Mouse (Mus musculus) thymus, adult 2 months (tissue): ENCODE measurements around the gene Cacna1d. TPM values are rescaled to one million over a fixed set of nuclear protein-coding genes. Genes with fewer than 3 reads are reported as not detected.
A peak's percentile ranks its signal among the peaks of the same experiment; 100 is the strongest.

Experiments
- DNase-seq: peaks from one replicate; pipeline ENCODE4 v3.0.0; 2021
- H3K27ac ChIP-seq: fragments of 200-500 bp; 2 replicates; pipeline ENCODE4 v1.5.1; 2012; ENCODE audit warnings: low read length, control low read depth; ENCODE audit not compliant: control insufficient read depth, insufficient read depth
- H3K27me3 ChIP-seq: fragments of 200-500 bp; 2 replicates; pipeline ENCODE4 v1.6.1; 2012; ENCODE audit warnings: mild to moderate bottlenecking, low read length, moderate library complexity, mixed read lengths; ENCODE audit not compliant: control insufficient read depth, insufficient read depth
- H3K36me3 ChIP-seq: fragments of 200-500 bp; 2 replicates; pipeline ENCODE4 v1.6.1; 2012; ENCODE audit warnings: mild to moderate bottlenecking, low read length, moderate library complexity; ENCODE audit not compliant: control insufficient read depth, insufficient read depth
- H3K4me1 ChIP-seq: fragments of 200-500 bp; replicated peaks from 2 replicates; pipeline ENCODE4 v1.6.1; 2012; ENCODE audit warnings: low read length; ENCODE audit not compliant: control insufficient read depth, insufficient read depth
- H3K4me3 ChIP-seq: fragments of 200-500 bp; 2 replicates; pipeline ENCODE4 v1.5.1; 2012; ENCODE audit warnings: mild to moderate bottlenecking, low read length, control low read depth, moderate library complexity; ENCODE audit not compliant: control insufficient read depth, insufficient read depth
- CTCF ChIP-seq: fragments of 200-500 bp; IDR thresholded peaks from 2 replicates; pipeline ENCODE4 v1.5.1; 2012; ENCODE audit warnings: mild to moderate bottlenecking, control low read depth, low read length, moderate library complexity, borderline replicate concordance; ENCODE audit not compliant: control insufficient read depth, poor library complexity, insufficient read depth; ENCODE audit errors: extremely low read depth
- POLR2A ChIP-seq: fragments of 200-500 bp; IDR thresholded peaks from 2 replicates; pipeline ENCODE4 v1.6.1; 2012; ENCODE audit warnings: mild to moderate bottlenecking, low read length, control low read depth, moderate library complexity; ENCODE audit not compliant: control insufficient read depth, poor library complexity, insufficient read depth; ENCODE audit errors: extremely low read depth
- WGBS: fragments of 180-500 bp; shearing (Covaris S2); methylation state at CpG from one replicate; pipeline ENCODE4 v1.1.7; 2018; 5-methylcytosine and 5-hydroxymethylcytosine counted together
- polyA plus RNA-seq: library from polyadenylated mRNA; depleted of rRNA; stranded (reverse); fragments of >200 nt; gene quantifications from 2 replicates; pipeline ENCODE4 v1.2.3, GENCODE M21; 2012

Gene Cacna1d
- polyA plus RNA-seq, 1 experiment = 2.2 TPM

- Histone ChIP-seq H3K4me3 (no peak overlapping the region), H3K27ac (no peak overlapping the region), H3K27me3 (no peaks in the 10 kb centered on the region), H3K36me3 (no peaks in the 10 kb centered on the region), H3K4me1 (peaks cover 15% of the 10 kb centered on the region)
- WGBS = 96% methylated on average over 7 of the region's 7 CpGs
- DNase-seq = no peak
- no peak for TF ChIP-seq CTCF
- TF ChIP-seq POLR2A = no peak
Measured at GRCm38 (mm10) chr14:30167606-30168005, 323.6 kb downstream of the Cacna1d start.

- peaks cover 10% of the 10 kb centered on the region for H3K4me1 ChIP-seq
- DNase-seq = no peak
- no peaks in the 10 kb centered on the region for H3K27me3 ChIP-seq
- no peaks in the 10 kb centered on the region for H3K36me3 ChIP-seq
- H3K27ac ChIP-seq = no peak overlapping the region
- 97% methylated on average over 11 of the region's 11 CpGs for WGBS
- TF ChIP-seq CTCF (no peak), POLR2A (no peak)
- no peak overlapping the region for H3K4me3 ChIP-seq
Measured at GRCm38 (mm10) chr14:30166036-30166435, 325.2 kb downstream of the Cacna1d start.

DNA sequence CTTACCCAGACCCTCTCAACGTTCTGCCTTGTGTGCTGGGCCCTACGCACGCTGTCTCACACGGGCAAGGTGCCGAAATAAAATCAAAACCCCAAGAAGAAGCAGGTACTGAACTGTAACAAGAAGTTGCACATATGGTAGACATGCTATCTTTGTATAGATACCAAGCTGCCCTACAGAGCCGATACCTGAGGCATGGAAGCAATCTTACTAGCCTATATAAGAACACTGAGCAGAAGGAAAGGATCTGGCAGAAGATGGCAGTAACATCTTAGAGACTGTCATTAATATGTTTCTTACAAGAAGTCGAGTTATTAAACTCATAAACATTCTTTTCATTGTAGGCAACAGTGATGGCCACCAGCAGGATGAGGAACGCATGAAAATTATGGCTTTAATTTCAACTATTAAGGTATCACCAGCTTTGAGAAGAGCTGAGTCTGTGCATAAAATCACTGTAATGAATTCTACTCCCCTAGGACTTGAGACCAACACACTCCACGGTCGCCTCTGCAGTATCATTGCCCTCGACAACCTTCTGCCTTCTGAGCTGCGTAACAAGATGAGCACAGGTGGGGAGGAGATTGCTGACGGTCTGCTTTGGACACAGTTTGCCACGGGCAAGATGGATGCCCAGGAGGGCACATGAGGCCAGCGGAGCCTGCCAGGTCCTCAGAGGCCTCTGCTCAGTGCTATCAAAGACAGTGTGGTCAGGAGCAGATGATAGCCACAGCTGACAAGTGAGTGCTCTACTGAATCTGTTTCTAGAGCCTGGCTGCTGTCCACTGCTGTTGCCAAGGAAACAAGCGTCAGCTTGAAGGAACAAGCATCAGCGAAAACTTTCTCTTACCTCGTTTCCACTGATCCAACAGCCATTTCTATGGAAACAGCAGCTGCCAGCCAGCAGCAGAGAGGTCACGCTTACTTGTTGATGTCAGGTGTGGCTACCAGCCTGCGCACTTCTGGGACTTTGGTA, 327.2 kb downstream of the Cacna1d start:
- Histone ChIP-seq H3K27me3 (no peaks in the 10 kb centered on the region), H3K4me1 (peaks cover 3% of the 10 kb centered on the region), H3K36me3 (no peaks in the 10 kb centered on the region), H3K27ac (no peak overlapping the region), H3K4me3 (no peak overlapping the region)
- TF ChIP-seq CTCF (no peak), POLR2A (no peak)
- no peak for DNase-seq
- WGBS = 93% methylated on average over 20 of the region's 20 CpGs

DNA sequence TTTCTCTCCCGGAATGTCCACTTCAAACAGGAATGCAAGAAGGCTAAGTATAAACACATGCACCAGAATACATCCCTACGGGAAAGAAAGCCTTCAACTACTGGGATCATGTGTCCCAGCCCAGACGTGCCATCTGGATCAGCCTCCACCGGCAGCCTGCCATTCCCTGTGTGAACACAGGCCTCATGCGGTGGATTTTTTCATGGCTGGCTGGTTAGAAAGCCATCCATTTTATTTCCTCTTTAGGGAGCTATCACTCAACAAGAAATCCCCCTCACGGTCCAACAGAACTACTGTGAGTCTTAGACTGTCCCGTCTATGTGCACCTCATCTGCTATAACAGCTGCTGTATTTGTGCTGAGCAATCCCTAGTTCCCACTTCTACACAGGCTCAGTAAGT, 343.5 kb downstream of the Cacna1d start:
- H3K4me3 ChIP-seq = no peak overlapping the region
- H3K4me1 ChIP-seq = 0 out of 2 replicates have a peak, but pooled peaks cover 3% of the 10 kb centered on the region
- no peaks in the 10 kb centered on the region for H3K36me3 ChIP-seq
- H3K27ac ChIP-seq = no peak overlapping the region
- TF ChIP-seq POLR2A (no peak), CTCF (no peak)
- 90% methylated on average over 7 of the region's 7 CpGs for WGBS
- DNase-seq = no peak
- H3K27me3 ChIP-seq = no peaks in the 10 kb centered on the region

GRCm38 (mm10) chr14:30138379-30138964, 352.8 kb downstream of the Cacna1d start:
- no peak overlapping the region for H3K4me3 ChIP-seq
- 94% methylated on average over 11 of the region's 11 CpGs for WGBS
- H3K4me1 ChIP-seq = peaks cover 18% of the 10 kb centered on the region
- TF ChIP-seq POLR2A (no peak), CTCF (no peak)
- no peaks in the 10 kb centered on the region for H3K36me3 ChIP-seq
- no peak for DNase-seq
- peak overlapping the region; percentile 58 for H3K27ac ChIP-seq
- no peaks in the 10 kb centered on the region for H3K27me3 ChIP-seq

- Histone ChIP-seq H3K27ac (peak overlapping the region; percentile 67), H3K4me1 (peaks cover 18% of the 10 kb centered on the region), H3K36me3 (no peaks in the 10 kb centered on the region), H3K27me3 (no peaks in the 10 kb centered on the region), H3K4me3 (no peak overlapping the region)
- DNase-seq = no peak
- TF ChIP-seq POLR2A (no peak), CTCF (no peak)
- WGBS = 34% methylated on average over 3 of the region's 3 CpGs
Measured at GRCm38 (mm10) chr14:30137961-30138360, 353.3 kb downstream of the Cacna1d start.

GRCm38 (mm10) chr14:30136965-30137364, 354.3 kb downstream of the Cacna1d start:
- peak; percentile 92 for DNase-seq
- Histone ChIP-seq H3K27me3 (no peaks in the 10 kb centered on the region), H3K36me3 (no peaks in the 10 kb centered on the region), H3K4me1 (peaks cover 18% of the 10 kb centered on the region), H3K27ac (no peak overlapping the region), H3K4me3 (no peak overlapping the region)
- WGBS = 8% methylated on average over 8 of the region's 8 CpGs
- peak; percentile 83; the same call in 1 of the 2 replicates for TF ChIP-seq CTCF
- TF ChIP-seq POLR2A = no peak
